Mouse (Mus musculus): Measurements from ENCODE around the gene Epn3.

Gene Epn3

GRCm38 (mm10) chr11:94499661-94500152, at the start of gene Epn3:
Epn3 (minus strand) TSS chr11:94499974.
- peak in 1 of 2 experiments; percentile 29 for DNase-seq (ENCODE audit: low spot score in 2 of 2)

- DNase-seq (ENCODE audit: low spot score in 2 of 2): peak; percentile 96 to 97
Measured at GRCm38 (mm10) chr11:94548888-94549690, 49.3 kb upstream of the Epn3 start, which contains the start of gene Rsad1. Rsad1 (minus strand) TSS chr11:94549255.

DNA sequence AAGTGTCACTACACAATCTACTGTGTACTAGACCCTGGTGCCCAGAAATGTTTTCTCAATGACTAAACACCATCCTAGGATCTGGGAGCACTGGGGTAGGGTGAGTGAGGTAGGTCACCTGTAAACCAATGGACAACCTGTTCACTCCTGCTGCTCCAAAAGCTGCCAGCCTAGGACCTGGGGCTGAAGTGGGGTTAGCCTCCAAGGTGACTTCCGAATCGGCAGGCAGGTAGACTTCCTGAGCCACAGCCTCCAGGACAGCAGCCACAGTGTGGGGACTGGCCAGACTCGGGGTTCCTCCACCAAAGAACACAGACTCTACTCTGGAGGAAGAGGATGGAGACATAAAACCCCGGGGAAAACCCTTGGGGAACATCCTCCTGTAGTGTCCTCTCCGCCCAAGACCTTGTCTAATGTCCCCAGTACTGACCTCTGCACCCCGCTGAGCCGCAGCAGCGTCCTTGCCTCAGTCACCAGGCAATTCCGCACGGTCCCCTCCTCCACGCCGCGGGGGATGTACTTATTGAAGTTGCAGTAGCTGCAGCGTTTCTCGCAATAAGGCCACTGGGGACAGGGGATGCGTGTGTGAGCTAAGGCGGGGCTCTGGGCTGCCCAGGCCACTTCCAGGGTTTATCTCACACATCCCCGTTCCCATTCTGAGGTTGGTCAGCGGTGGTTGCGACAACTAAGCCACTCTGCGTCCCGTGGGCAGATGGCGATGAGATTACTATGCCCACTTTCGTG, 48.4 kb upstream of the Epn3 start:
- peak; percentile 72 to 74 for DNase-seq (ENCODE audit: low spot score in 2 of 2)

GRCm38 (mm10) chr11:94547271-94547670, 47.5 kb upstream of the Epn3 start:
- DNase-seq (ENCODE audit: low spot score in 2 of 2): peak in 1 of 2 experiments; percentile 24

- DNase-seq (ENCODE audit: low spot score in 2 of 2): peak in 1 of 2 experiments; percentile 19
Measured at GRCm38 (mm10) chr11:94546381-94546780, 46.6 kb upstream of the Epn3 start.

GRCm38 (mm10) chr11:94544422-94544821, 44.6 kb upstream of the Epn3 start:
- DNase-seq (ENCODE audit: low spot score in 2 of 2): peak in 1 of 2 experiments; percentile 54

DNA sequence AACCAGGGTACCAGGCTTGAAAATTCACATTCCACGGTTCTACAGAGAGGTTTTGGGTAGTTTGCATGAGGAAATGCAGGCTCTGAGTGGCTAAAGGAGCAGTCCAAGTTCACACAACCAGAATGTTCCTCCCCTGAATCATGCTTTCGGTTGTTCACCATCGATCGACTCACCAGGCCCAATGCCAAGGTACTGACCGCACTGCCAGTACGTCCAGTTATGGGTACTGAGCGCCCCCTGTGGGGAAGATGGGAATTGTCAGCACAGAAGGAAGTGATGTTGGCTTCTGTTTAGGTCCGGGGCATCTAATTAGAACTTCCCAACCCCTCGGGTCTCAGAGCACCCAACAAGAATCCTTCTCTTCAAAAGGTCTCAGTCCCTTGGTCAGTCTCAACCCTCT, 44.2 kb upstream of the Epn3 start:
- DNase-seq (ENCODE audit: low spot score in 2 of 2): peak; percentile 95

- DNase-seq (ENCODE audit: low spot score in 2 of 2): peak in 1 of 2 experiments; percentile 18
Measured at GRCm38 (mm10) chr11:94543344-94543743, 43.6 kb upstream of the Epn3 start.

- DNase-seq (ENCODE audit: low spot score in 2 of 2): peak in 1 of 2 experiments; percentile 19
Measured at GRCm38 (mm10) chr11:94542400-94542799, 42.6 kb upstream of the Epn3 start.

GRCm38 (mm10) chr11:94539761-94540160, 40.0 kb upstream of the Epn3 start:
- no peak for DNase-seq (ENCODE audit: low spot score in 2 of 2)

DNA sequence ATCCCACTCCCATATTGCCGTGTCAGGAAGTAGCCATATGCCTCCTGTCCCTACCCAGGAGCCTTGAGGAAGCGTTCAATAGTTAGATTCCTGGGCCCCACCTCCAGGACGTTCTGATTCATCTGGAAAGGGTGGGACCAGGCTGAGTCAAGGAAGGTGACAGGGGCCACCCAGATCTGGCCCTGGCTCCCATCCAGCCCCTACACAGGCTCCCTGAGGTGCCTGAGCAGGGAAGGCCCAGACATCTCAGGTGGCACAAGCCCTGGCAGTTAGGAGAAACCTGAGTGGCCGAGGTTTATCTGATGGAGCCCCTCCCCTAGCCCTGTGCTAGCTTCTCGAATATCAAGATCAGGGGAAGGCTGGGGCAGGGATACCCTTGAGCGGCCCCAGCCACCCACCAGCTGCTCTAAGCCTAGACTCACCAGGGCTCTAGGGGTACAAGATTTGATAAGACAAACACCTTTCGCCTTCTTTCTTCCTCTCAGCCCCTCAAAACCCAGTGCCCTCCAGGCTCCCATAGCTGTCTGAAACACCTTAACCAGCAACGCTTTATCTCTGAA, 39.0 kb upstream of the Epn3 start:
- no peak for DNase-seq (ENCODE audit: low spot score in 2 of 2)

DNA sequence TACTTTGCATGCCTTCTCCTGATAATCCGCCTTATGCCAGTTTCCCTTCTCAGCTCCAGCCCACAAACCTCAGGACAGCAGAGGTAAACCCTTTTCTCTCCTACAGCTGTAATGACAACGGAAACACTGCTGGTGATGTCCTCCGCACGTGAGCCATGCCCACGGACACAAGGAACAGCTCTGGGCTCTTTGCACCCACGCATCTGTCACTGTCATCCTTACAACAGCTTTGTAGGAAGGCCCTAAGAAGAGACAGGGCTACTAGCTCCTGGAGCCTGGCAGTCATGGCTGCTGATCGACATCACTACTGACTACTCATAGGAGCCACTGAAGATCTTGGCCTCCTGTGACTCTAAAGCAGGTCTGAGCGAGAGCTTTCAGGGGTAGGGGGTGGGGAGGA, 33.4 kb upstream of the Epn3 start:
- DNase-seq (ENCODE audit: low spot score in 2 of 2): no peak

DNA sequence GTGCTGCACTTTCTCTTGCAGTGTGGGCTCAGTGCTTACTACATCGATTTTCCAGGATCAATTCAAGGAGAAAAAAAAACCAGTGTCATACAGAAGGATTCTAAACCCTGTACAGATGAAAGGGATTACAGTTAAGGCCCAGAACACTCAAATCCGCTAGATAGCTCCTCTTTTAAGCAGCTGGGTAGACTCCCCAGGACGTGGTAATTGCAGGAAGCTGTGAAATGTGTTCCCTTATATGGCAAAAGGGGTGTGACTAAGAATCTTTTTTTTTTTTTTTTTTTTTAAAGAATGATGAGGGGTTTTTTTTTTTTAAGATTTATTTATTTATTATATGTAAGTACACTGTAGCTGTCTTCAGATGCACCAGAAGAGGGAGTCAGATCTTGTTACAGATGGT, 29.1 kb upstream of the Epn3 start:
- no peak for DNase-seq (ENCODE audit: low spot score in 2 of 2)

DNA sequence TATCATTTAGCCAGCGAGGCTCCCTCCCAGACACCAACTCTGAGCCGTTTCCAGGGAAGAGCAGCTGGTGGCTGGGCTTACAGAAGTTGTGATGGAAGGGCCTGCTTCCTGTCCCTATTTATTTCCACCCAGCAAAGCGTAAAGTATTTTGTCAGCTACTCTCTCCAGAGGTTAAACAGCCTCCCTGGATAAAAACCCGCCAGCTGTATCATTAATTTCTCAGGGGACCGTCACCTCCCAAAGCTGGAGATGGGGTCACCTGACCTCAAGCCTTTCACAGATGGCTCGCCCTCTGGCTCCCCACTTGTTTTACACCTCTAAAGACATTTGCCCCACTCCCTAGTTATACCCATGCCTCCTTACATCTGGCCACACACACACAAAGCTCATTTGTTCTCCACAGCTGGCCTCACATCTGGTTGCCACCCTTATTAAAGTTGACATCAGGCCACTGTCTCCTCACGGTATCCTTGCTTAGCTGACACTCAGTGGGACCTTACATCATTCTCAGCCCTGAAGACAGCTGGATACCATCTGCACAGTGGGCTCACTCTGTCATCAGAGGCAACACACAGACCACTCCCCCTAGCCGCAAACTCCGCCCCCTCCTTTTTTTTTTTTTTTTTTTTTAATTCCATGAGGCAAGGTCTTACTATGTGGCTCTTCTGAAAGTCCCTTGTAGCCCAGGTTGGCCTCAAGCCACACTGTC, 26.6 kb upstream of the Epn3 start:
- DNase-seq (ENCODE audit: low spot score in 2 of 2): no peak

DNA sequence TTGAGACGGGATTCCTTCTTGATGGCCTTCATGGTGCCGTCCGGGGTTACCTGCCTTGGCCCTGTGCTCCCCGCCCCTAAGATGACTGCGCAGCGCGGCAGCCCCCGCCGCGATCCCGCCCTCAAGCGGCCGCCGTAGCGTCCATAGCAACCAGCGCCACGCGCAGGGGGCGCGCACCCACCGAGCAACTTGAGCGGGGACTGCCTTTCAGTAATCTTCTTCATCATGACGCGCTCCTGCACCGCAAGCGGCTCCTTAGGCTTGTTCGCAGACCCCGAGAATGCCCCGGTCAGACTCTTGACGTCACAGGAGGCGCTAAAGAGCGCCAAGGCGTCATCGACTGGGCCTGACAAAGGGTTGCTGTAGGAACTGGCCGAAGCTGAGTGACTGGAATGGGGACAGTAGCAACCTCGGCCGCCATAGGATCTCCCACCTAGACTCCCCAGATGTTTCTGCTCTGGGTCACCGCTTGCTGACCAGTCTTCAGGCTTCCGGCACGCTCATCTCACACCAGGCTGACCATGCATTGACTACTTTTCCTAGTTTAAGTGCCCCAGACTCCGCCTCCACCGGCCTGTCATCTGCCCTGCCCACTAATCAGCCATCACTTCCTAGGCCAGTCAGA, 21.6 kb upstream of the Epn3 start, which contains the start of gene Mycbpap:
Gene Mycbpap (minus strand): TSS at position 524 of the 625 bp plus-strand sequence.
- peak; percentile 63 to 72 for DNase-seq (ENCODE audit: low spot score in 2 of 2)

GRCm38 (mm10) chr11:94513452-94513851, 13.7 kb upstream of the Epn3 start:
- DNase-seq (ENCODE audit: low spot score in 2 of 2): no peak

DNA sequence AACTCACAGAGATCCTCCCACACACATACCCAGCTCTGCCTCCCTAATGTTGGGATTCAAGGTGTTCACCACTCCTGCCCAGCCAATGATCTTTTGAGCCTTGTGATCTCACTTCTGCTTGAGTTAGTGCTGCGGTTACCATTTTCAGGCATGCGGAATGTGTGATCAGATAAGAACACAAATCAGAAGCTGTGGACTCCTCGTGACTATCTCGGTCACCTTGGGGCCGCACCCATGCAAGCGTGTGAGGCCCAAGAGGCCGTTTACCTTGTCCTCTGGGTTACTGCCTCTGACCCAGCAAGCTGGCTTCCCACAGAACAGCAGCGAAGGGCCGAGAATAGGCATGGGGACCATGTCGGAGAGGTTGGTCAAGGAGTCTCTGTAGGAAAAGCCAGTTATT, 9.2 kb upstream of the Epn3 start:
- no peak for DNase-seq (ENCODE audit: low spot score in 2 of 2)

DNA sequence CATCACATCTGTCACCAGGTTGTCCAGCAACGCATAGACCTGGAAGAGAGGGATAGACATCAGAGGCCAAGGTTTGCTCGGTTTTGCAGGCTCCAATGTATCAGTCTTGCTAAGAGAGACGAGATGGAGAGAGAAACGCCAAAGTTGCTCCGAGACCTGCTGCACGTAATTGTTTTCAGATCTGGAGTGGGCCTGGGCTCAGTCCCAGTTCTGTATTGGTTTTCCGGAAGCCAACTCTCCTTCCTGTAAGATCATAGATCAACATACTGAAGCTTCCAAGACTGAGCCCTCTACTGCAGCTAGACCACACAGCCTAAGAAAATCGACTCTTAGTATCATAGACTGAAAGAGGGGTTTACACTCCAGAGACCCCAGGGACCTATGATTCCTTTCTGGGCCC, 1.7 kb upstream of the Epn3 start:
- DNase-seq (ENCODE audit: low spot score in 2 of 2): no peak

DNA sequence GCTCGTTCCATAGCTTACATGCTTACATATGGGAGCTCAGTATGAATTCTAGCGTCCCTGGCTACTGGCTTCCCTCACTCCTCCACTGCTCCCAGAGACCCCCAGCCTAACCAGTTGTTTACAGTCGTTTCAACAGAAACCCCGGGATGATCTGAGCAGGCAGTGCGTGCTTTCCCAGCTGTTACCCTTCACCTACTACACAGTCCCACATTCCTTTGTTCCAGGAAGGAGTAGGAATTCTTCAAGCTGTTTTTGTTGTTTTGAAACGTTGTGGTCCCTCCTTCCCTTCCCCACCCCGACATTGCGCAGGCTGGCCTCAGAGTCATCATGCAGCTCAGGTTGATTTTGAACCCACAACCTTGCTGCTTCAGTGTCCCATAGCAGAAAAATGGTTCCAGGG, 588 bp upstream of the Epn3 start:
- DNase-seq (ENCODE audit: low spot score in 2 of 2): no peak

DNA sequence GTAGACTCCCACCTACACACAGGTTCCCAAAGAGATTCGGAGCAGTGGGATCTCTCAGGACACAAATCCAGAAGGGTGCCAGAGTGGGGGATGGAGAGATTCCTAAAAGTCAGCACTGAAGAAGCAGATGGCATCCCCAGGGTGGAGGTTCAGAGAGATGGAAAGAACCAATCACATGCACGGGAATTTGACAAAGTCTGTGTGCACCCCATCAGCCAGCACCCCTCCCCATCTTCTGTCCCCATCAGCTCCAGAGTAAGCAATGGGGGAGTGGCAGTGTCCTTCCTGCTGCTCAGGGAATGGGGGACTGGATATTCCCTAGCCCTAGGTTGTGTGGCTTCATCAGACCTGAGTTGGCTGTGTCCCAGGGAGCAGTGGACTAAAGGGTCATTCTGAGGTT, 739 bp downstream of the Epn3 start:
- peak; percentile 52 to 64 for DNase-seq (ENCODE audit: low spot score in 2 of 2)
